Mouse (Mus musculus) 3134 (cell line): Measurements from ENCODE around the gene Rasgef1b.

ENCODE experiments used
- DNase-seq: peaks from one replicate; pipeline ENCODE4 v3.0.0-alpha.2; 2011; ENCODE audit warnings: low spot score; ENCODE audit not compliant: insufficient read length; ENCODE audit errors: extremely low read depth

The Rasgef1b gene

DNA sequence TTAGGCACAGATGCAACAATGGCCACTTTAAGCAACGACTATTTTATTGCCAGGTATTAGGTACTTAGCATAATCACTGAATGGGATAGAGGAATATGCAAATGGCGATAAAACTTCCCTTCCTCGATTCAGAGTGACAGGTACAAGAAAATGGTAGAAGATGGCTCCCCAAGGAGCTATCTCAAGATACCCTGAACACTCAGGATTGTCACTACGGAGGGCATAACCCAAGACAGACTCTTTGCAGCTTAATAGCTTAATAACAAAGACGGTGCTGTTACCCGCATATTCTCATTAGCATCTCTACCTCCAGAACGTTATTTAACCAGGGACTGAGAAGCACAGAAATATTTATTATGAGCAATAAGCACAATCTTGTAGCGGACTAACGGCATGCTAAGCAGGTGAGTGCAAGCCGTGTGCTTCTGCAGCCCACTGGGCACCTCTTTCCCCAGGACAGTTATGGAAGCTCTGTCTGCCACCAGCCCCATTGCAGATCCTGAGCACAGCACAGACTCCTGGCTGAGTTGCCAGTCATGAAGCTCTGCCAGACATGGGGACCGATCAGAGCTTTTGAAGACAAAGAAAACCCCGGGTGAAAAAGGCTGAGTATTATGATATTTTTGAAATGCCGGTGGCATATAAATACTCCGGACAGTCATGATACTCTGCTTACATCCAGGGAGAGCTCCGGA lies 122.6 kb downstream of the Rasgef1b start:
- no peak for DNase-seq

DNA sequence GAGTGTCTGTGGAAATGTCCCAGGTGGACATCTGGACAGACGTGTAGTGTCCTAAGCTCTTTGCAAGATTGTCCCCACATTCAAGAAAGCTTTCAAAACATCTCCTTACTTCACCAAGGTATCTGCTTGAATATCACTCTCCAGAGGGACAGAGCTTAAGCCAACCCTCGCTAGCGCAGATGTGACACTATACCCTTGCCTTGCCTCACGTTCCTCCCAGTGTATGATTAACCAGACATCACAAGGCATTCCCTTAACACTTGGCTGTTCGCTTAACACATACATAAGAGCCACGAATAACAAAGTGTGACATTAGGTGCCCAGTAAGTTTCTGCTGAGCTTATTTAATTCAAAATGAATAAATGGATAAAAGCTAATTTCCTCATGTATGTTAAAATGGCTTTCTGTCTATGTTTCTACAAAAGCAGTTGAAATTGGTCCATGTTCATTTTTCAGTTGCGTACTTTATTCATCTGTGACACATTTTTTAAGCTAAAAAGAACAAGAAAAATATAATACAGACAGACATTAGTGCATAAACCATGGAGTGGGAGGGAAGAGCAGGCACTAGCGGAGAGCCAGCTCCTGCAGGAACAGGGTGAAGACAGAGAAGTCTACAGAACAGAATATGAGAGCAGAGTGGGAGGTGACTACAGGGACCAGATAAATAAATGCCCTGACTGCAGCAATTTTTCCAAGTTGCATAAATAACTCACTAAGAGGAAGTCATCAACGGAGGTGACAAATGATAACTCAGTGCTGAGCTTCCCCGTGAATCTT lies 126.4 kb downstream of the Rasgef1b start:
- no peak for DNase-seq

DNA sequence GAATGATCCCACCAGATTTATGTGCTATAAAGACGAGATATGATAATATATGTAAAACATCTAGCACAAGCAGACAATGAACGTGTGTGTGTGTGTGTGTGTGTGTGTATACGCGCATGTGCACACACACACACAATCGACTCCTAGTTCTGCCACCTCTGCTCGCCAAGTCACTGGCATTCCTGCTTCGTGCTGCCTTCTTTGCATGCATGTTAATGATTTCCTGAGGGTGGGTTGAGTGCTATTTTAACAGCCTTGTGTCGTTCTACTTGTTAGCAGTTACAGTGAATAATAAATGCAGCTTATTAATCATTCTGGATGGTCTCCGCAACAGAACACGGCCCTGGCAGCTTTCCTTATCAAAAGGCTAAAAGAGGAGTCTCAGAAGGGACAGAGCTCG lies 129.5 kb downstream of the Rasgef1b start:
- DNase-seq, result no peak

DNA sequence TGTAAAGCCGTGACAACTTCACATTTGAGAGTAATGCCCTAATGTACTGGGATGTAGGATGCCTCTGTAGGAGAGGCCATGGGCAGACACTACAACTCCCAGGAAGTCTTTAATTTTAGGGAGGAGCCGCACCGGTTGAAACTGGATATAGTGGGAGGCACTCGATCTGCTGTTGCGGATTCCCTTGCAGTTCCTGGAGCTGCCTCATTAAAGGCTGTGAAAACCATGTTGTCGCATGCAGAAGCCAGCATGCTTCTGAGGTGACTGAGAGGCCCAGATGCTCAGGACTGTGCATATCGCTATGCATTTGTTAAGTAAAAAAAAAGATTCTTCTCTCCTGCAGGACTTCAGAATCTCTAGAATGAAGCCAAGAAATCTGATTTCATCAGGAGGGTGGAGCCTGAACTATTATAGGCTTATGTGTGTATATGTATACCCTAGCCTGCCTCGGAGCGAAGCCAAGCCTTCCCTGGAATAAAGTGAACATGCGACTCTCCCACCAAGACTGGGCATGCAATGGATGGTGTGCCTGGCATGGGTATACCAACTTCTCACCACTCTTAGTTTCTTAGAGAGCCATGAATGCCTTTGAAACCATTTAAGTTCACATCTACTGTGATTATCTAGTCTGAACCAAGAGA lies 130.3 kb downstream of the Rasgef1b start:
- DNase-seq, result no peak

DNA sequence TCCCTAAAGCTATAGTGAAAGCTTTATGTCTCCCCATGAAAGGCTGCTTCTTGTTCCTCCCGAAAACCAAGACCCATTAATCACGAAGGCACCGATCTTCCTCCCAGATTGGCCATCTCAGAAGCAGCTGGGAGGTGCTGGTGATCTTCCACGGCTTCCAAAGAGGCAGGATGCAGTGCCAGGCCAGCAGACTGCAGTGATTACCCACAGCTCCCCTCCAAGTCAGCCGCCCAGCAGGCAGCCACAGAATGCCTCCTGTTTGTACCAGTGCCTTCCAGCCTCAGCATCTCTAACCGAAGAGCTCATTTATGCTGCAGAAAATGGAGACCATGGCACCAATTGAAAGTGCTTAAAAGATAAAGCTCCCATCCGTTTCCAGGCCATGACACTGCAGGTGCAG lies 131.2 kb downstream of the Rasgef1b start:
- DNase-seq, result no peak

DNA sequence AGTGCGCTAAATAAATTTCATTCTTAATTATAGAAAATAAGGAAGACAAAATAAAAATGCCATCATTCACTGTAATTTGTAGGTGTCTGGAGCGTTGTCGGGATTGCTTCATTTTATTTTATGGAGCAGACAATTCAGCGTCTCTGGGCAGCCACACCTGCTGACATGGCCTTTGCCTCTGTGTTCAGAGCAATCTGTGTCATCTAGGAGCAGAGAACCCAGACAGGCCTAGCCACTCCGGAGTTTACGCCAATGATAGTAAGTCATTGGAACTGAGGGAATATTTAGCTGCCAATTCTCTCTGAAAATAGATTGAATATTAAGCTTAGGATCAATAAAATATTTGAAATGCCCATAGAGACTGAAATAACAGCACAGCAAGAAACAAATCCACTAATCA lies 137.5 kb downstream of the Rasgef1b start:
- DNase-seq, result no peak

DNA sequence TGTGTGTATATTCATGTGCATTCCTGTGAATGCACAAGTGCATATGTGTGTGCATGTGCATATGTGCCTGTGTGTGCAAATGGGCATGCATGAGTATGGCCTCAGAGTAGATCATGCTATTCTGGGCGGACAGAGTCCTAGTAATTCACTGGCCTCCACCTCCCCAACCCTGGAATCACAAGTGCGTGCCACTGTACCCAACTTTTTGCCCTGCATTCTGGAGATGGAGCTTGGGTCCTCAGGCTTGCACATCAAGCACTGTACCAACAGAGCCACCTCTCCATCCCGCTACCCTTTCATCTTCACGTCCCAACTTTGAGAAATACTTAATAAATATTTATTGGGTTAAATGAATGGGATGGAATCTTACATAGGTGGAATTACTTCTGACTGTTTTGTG lies 138.3 kb downstream of the Rasgef1b start:
- DNase-seq, result no peak

DNA sequence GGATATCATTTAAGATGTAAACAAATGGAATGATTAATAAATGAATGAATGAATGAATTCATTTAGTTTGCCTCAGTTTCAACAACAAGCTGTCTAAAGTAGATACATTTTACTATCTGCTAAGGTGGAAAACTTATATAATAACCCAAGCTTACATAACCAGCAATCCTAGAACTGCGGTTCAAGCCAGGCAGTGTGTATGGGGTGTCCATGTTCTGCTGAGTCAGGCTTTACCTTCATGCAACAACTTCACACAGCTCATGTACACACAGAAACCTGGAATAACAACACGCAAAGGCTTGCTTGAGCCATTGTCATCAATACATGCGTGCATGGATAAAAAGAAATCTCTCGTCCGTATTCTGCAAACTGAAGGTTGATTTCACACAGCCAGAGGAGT lies 140.9 kb downstream of the Rasgef1b start:
- DNase-seq, result no peak

DNA sequence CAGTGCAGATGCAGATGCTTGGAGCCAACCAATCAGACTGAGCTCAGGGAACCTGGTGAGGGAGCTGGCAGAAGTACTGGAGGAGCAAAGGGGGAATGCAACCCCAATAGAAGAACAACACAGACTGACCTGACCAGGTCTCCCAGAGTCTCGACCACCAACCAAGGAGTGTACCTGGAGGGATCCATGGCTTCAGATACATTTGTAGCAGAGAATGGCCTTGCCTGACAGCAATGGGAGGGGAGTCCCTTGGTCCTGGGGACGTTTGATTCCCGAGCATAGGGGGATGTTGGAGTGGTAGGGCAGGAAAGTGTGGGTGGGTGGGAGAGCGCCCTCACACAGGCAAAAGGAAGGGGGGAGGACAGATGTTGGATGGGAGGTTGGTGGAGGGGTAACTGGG lies 141.3 kb downstream of the Rasgef1b start:
- no peak for DNase-seq

DNA sequence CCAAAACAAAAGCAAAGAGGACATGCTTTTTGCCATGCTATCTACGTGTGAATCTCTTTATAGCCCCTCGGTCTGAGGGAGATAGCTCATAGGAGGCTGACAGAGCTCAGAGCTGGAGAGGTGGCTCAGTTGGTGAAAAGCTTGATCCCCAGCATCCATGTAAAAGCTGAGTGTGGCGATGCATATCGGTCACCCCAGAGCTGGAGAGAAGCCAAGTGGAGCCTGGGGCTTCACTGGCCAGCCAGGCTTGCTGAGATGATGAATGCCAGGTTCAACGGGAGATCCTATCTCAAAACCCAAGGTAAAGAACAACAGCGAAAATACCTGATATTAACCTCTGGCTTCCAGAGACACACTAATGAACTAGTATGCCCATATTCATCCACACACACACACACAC lies 142.6 kb downstream of the Rasgef1b start:
- DNase-seq, result no peak

DNA sequence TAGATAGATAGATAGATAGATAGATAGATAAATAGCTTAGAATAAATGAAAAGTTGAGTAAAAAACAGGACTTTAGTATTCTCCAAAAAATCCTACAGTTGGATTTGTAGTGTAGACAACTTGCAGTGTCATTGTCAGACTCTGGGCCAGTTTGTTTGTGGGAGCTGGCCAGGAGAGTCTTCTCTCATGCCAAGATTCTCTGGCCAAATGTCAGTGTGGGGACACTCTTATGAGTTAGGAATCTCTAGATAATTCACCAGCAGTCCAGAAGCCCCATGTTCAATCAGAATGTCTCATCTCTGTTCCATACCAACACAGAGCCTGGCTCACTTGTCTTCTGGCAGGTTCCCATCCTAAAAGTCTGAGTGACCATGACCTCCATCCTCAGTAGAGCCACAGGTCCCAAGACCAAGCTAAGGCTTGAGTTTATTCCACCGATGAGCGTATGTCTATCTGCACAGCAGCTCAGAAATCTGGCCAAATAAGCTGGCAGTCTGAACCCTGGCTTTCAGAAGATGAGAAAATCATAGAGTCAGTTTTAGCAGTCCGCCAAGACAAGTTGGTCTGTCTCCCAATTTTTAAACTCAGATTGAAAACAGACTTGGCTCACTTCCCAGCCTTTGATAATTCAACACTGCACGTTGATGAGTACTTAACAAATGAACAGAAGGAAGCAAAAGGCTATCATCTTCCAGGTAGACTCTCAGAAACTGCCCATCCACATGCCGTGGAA lies 143.5 kb downstream of the Rasgef1b start:
- no peak for DNase-seq

DNA sequence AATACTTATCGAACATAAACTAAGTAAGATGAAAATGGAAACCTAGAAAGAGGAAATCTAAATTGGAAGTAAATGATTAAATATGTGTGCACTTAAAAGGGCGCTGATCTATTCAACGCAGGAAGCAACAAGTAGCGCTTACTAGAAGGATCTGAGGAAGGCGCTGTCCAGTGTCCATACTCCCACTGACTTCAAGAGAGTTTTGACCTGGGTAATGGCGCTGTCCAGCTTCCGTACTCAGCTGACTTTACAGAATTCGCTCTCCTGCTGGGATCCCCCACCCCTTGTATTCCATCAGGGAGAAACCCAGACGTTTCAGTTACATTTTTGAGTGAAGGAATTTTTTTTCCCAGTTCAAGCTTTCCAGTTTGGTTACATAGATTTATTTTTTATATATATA lies 144.6 kb downstream of the Rasgef1b start:
- no peak for DNase-seq

DNA sequence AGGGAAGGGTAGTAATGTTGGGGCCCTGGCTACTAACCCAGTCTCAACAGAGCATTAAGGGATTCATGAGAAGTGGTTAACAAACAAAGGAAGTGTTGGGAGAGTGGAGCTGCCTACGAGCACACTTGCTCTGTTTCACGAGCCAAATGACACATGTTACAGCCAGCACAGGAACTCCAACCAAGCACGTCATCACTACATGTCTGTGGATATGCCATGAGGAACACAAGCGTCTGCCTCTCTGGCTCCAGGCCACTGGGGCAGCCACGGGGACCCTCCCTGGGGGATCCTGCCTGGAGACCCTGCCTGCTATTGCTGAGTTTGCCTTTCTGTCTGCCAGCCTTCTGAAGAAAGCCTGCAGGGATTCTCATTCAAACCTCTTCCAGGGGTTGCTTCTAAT lies 146.8 kb downstream of the Rasgef1b start:
- no peak for DNase-seq

DNA sequence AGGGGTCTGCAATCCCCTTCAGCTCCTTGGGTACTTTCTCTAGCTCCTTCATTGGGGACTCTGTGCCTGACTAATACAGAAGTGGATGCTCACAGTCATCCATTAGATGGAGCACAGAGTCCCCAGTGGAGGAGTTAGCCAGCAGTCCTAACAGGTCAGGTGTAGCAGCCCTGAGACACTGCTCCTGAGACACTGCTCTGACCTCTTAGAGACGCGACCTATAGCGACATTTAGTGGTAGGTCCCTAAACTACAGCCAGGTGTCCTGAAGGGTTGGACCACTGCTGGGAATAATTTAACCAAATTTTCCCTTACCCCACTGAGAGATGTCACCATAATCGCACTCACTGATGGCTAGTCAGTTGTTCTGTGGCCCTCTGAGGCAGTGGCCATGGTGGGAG lies 150.2 kb downstream of the Rasgef1b start:
- no peak for DNase-seq

DNA sequence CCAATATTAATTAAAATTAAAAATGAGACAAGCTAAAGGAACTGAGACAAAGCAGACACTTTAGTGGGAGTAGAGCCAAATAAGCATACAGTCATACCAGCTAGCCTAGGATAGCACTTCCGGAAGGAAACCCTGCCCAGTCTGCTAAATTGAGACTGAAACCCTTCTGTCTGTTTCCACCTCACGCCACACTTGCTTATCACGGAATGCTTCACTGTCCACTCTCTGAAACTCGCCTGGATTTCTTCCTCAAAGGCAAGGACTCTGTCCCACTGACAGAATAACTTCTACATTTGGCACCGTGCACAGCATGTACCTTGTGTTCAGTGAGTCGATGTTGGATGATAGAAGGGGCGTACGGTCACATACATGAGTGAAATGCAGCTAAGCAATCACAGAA lies 153.0 kb downstream of the Rasgef1b start:
- DNase-seq, result no peak

DNA sequence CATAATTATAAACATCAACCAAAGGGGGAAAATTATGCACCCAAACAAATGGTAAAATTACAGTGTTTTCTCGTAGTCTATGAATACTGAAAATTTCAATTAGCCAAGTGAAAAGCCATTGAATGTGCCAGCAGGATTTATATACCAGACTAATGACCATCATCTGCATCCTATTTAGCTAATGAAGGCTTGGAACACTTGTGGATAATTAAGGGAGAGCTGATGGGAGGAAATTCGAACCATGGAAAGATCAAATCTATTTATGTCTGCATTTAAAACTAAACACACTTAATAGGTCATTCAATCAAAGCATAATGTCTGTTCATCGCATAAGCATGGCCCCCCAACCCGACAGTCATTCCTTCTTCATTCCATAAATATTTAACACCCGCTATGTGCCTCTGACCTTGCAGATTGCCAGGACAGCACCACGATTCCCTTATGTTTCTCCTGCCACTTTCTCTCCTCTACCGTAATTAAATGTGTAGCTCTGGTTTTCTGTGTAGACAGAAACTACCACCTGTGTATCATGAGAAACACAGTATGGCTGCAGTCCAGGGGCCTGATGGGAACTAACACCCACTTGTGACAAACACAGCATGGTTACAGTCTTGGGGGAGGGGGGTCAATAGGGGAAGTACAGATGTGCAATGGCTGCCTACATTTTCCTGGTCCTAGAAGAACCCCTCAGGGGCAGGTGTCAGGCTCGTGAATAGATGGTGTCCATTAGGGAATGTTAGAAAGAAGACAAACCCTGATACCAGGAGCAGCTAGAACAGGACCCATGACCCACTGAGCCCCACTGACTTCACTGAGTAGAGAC lies 164.2 kb downstream of the Rasgef1b start:
- no peak for DNase-seq

DNA sequence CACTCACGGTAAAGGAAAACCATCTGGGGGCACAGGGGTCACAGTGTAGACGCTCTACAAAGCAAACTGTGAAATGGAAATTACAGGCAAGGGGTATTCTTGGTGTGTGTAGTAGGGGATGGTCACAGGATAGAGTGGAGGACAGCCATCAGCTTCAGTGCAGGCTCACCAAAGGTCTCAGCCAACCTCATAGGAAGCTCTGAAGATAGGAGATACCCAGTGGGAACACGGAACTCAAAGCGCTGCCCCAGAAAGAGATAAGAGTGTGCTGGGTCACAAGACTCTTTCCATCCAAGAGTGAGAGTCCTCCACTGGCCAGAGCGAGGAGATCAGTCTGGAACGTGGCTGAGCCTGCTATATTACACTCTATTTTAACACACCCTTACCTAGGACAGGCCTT lies 166.8 kb downstream of the Rasgef1b start:
- no peak for DNase-seq

DNA sequence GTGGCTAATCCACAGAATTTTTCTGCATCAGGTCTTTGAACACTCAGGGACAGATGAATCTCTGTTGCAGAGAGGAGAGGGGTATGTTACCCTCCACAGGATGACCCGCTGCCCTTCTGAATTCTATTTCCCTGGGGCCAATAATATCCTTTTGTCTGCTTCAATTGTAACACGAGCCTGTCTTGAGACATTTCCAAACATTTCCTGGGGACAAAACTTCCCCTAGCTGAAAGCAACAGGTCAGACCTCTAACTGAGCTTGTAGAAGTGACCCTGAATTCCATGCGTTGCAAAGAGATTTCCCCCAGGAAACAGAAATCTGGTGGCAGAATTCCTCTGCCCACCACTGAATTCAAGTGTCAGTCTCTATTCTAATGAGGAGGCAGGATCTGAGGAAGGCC lies 169.1 kb downstream of the Rasgef1b start:
- no peak for DNase-seq

DNA sequence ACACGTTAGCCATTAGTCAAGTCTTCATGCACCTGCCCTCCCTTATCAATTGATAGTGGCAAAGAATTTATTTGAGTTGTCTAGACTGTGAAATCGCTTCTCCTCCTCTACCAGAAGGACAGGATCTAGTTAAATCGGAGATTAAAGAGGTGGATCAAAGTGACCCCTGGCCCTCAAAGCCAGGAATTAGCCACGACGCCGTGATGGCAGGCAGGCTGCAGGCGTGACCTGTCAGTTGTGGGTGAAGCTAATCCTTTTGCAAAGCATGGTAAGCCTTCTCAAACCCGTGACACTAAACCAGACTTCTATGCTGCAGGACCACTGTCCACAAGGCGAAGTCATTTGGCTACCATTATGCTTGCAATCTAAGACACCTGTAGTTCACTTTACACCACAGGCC lies 170.6 kb downstream of the Rasgef1b start:
- no peak for DNase-seq

DNA sequence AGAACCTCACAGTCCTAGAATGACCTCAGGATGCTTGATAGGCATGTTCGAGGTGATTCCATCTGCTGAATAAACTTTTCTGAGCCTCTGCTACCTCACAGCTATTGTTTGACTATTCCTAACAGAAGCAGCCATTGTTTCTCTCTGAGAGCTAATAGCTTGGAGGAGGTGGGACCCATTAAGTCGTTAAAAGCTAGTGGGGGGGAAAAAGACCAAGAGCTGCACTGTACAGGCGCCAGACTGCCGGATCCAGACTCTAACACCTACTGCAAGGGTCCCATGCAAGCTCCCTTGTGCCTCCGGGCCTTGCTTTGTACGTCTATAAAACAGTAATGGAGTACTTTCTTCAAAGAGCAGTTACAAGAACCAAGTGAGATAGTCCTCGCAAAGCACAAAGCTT lies 176.2 kb downstream of the Rasgef1b start:
- no peak for DNase-seq
